Mouse (Mus musculus): ENCODE data around the gene Lsm11. TPM values are rescaled to one million over a fixed set of nuclear protein-coding genes. Genes with fewer than 3 reads are reported as not detected.

The Lsm11 gene
- polyA plus RNA-seq, 1 experiment from 2014 or later: 3.5 TPM

DNA sequence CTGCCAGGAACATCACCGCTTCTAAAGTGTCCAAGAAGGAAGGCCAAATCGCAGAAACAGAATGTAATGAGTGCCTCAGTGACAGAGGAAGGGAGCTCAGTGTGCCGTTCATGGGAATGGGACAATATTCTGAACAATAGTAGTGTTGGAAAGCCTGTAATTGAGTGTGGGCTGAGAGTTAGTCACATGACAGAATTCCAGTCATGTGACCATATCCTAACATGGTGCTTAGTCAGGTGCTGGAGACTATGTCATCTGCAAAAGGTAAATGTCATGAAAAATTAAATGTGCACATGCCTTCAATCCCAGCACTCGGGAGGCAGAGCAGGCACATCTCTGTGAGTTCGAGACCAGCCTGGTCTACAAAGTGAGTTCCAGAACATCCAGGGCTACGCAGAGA is 26.7 kb downstream of the Lsm11 start:
- no peak for ATAC-seq (ENCODE audit: low FRiP score, low TSS enrichment)
- H3K4me3 ChIP-seq (ENCODE audit: low read depth, low read length): no peak overlapping the region
- no peak overlapping the region for H3K4me2 ChIP-seq (replicated peaks; ENCODE audit: low read depth)
- H3K9ac ChIP-seq (ENCODE audit: low read length): no peak overlapping the region
- H3K27me3 ChIP-seq (ENCODE audit: control insufficient read depth, insufficient read depth, low read length): no peaks in the 10 kb centered on the region
- H3K4me1 ChIP-seq (replicated peaks; ENCODE audit: control insufficient read depth, insufficient read depth): no peaks in the 10 kb centered on the region
- H3K27ac ChIP-seq (replicated peaks): no peak overlapping the region
- no peaks in the 10 kb centered on the region for H3K36me3 ChIP-seq (ENCODE audit: control insufficient read depth, insufficient read depth, low read length)
- TF ChIP-seq EP300 (optimal IDR thresholded peaks at IDR 0.05) (no peak), CTCF (IDR thresholded peaks at IDR 0.05; ENCODE audit: low read depth) (no peak)
- no peak for DNase-seq (ENCODE audit: low spot score)
- WGBS: 92% methylated on average over 6 of the region's 6 CpGs
- no peaks in the 10 kb centered on the region for H3K9me3 ChIP-seq (ENCODE audit: control insufficient read depth, low read length)

DNA sequence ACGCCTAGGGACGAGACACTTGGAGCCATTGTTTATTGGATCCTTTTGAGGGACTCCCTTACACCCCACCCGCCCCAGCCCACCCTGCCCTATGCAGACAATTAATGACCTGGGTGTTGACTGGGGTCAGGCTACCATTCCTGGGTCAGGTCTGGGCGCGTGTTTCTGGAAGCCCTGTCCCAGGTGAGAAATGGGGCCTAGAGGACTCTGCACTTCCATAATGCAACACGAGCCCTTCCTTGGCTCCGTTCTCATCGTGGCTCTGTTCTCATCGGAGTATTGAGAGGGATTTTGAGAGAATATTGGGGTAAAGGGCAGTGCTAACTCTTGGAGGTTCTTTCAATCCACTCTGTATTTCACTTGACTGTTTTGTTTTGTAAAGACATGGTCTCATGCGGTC is 28.5 kb downstream of the Lsm11 start:
- Histone ChIP-seq H3K4me3 (ENCODE audit: low read depth, low read length) (no peak overlapping the region), H3K9me3 (ENCODE audit: control insufficient read depth, low read length) (no peaks in the 10 kb centered on the region), H3K9ac (ENCODE audit: low read length) (no peak overlapping the region), H3K27ac (replicated peaks) (no peak overlapping the region), H3K36me3 (ENCODE audit: control insufficient read depth, insufficient read depth, low read length) (peaks cover 6% of the 10 kb centered on the region; the same call in 1 of the 2 replicates), H3K4me1 (replicated peaks; ENCODE audit: control insufficient read depth, insufficient read depth) (no peaks in the 10 kb centered on the region), H3K4me2 (replicated peaks; ENCODE audit: low read depth) (no peak overlapping the region), H3K27me3 (ENCODE audit: control insufficient read depth, insufficient read depth, low read length) (no peaks in the 10 kb centered on the region)
- WGBS: 72% methylated on average over 10 of the region's 10 CpGs
- ATAC-seq (ENCODE audit: low FRiP score, low TSS enrichment) (no peak), DNase-seq (ENCODE audit: low spot score) (no peak)
- TF ChIP-seq CTCF (IDR thresholded peaks at IDR 0.05; ENCODE audit: low read depth): no peak
- TF ChIP-seq EP300 (optimal IDR thresholded peaks at IDR 0.05): no peak

DNA sequence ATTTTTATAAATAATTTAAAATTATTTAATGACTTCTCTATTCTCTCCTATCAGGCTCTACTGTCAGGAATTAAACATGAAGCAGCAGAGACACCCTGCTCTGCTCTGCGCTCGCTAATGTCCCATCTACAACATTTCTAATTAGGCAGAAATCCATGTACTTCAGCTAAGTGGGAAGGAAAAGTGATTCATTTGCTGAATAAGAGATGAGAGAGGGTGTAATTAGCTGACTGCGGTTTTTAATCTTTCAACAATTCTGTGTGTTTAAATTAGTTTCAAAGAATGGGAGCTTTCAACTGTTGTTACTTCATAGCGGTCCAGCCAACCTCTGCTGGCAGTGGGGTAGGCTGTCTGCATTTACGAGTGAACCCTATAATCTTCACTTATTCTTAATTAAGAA is 34.0 kb downstream of the Lsm11 start:
- no peak overlapping the region for H3K9ac ChIP-seq (ENCODE audit: low read length)
- peaks cover 30% of the 10 kb centered on the region for H3K36me3 ChIP-seq (ENCODE audit: control insufficient read depth, insufficient read depth, low read length)
- whole genome bisulfite sequencing: 95% methylated on average over 5 of the region's 5 CpGs
- no peaks in the 10 kb centered on the region for H3K4me1 ChIP-seq (replicated peaks; ENCODE audit: control insufficient read depth, insufficient read depth)
- no peaks in the 10 kb centered on the region for H3K27me3 ChIP-seq (ENCODE audit: control insufficient read depth, insufficient read depth, low read length)
- TF ChIP-seq EP300 (optimal IDR thresholded peaks at IDR 0.05) (no peak), CTCF (IDR thresholded peaks at IDR 0.05; ENCODE audit: low read depth) (no peak)
- no peak overlapping the region for H3K4me2 ChIP-seq (replicated peaks; ENCODE audit: low read depth)
- ATAC-seq (ENCODE audit: low FRiP score, low TSS enrichment): no peak
- no peak for DNase-seq (ENCODE audit: low spot score)
- no peak overlapping the region for H3K27ac ChIP-seq (replicated peaks)
- H3K4me3 ChIP-seq (ENCODE audit: low read depth, low read length): no peak overlapping the region
- H3K9me3 ChIP-seq (ENCODE audit: control insufficient read depth, low read length): no peaks in the 10 kb centered on the region

DNA sequence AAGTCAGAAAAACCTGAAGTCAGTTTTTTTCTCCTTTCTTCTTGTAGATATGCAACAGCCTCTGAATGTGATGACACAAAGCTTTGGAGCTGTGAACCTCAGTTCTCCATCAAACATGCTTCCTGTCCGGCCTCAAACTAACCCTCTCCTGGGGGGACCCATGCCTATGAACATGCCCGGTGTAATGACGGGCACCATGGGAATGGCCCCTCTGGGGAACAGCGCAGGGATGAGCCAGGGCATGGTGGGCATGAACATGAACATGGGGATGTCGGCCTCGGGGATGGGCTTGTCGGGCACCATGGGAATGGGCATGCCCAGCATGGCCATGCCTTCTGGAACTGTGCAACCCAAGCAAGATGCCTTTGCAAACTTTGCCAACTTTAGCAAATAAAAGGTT is 35.8 kb downstream of the Lsm11 start:
- Histone ChIP-seq H3K36me3 (ENCODE audit: control insufficient read depth, insufficient read depth, low read length) (peaks cover 30% of the 10 kb centered on the region), H3K9me3 (ENCODE audit: control insufficient read depth, low read length) (no peaks in the 10 kb centered on the region), H3K9ac (ENCODE audit: low read length) (no peak overlapping the region), H3K4me3 (ENCODE audit: low read depth, low read length) (no peak overlapping the region), H3K4me1 (replicated peaks; ENCODE audit: control insufficient read depth, insufficient read depth) (no peaks in the 10 kb centered on the region), H3K27me3 (ENCODE audit: control insufficient read depth, insufficient read depth, low read length) (no peaks in the 10 kb centered on the region), H3K4me2 (replicated peaks; ENCODE audit: low read depth) (no peak overlapping the region), H3K27ac (replicated peaks) (no peak overlapping the region)
- TF ChIP-seq CTCF (IDR thresholded peaks at IDR 0.05; ENCODE audit: low read depth) (no peak), EP300 (optimal IDR thresholded peaks at IDR 0.05) (no peak)
- DNase-seq (ENCODE audit: low spot score) (no peak), ATAC-seq (ENCODE audit: low FRiP score, low TSS enrichment) (no peak)
- 94% methylated on average over 7 of the region's 7 CpGs for WGBS

DNA sequence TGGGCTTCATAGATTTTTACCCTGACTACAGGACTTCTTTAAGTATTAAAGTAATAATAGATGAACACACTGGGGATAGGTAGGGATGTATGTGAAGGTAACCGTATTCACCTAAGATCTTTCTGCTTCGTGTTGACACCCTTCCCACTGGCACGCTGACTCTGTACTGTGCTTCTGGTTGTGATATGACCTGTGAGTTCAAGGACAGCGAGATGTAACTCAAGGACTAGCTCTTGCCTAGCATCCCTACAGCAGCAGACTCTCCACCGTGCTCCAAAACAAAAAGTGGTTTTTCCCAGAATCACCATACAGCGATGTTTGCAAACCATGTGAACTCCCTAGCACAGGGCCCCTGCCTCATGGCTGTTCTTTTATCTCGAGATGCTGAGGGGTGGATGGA is 36.7 kb downstream of the Lsm11 start:
- ATAC-seq (ENCODE audit: low FRiP score, low TSS enrichment) (no peak), DNase-seq (ENCODE audit: low spot score) (no peak)
- Histone ChIP-seq H3K4me3 (ENCODE audit: low read depth, low read length) (no peak overlapping the region), H3K9me3 (ENCODE audit: control insufficient read depth, low read length) (no peaks in the 10 kb centered on the region), H3K27ac (replicated peaks) (no peak overlapping the region), H3K9ac (ENCODE audit: low read length) (no peak overlapping the region), H3K36me3 (ENCODE audit: control insufficient read depth, insufficient read depth, low read length) (peaks cover 30% of the 10 kb centered on the region), H3K27me3 (ENCODE audit: control insufficient read depth, insufficient read depth, low read length) (no peaks in the 10 kb centered on the region), H3K4me1 (replicated peaks; ENCODE audit: control insufficient read depth, insufficient read depth) (no peaks in the 10 kb centered on the region), H3K4me2 (replicated peaks; ENCODE audit: low read depth) (no peak overlapping the region)
- TF ChIP-seq CTCF (IDR thresholded peaks at IDR 0.05; ENCODE audit: low read depth) (no peak), EP300 (optimal IDR thresholded peaks at IDR 0.05) (no peak)
- WGBS: 89% methylated on average over 7 of the region's 7 CpGs

DNA sequence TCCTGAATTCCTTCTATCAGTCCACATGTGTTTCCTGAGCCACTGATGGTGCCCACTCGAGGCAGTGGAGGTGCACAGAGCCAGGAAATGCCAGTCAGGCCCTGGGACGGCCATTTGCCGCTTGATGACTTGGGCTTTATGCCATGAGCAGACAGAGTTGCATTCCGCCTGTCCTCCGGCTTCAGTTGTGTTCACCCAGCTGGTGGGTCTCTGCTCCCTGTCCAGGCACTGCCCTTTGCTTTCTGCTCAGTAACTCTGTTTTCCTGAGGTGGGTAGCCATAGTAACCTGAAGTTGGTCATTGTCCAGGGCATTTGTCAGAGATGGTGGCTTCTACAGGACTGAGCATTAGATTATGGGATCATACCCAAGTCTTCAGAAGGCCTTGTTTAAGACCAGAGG is 37.4 kb downstream of the Lsm11 start:
- Histone ChIP-seq H3K36me3 (ENCODE audit: control insufficient read depth, insufficient read depth, low read length) (peaks cover 30% of the 10 kb centered on the region), H3K9ac (ENCODE audit: low read length) (no peak overlapping the region), H3K9me3 (ENCODE audit: control insufficient read depth, low read length) (no peaks in the 10 kb centered on the region), H3K4me1 (replicated peaks; ENCODE audit: control insufficient read depth, insufficient read depth) (no peaks in the 10 kb centered on the region), H3K4me2 (replicated peaks; ENCODE audit: low read depth) (no peak overlapping the region), H3K27ac (replicated peaks) (no peak overlapping the region), H3K27me3 (ENCODE audit: control insufficient read depth, insufficient read depth, low read length) (no peaks in the 10 kb centered on the region), H3K4me3 (ENCODE audit: low read depth, low read length) (no peak overlapping the region)
- ATAC-seq (ENCODE audit: low FRiP score, low TSS enrichment): no peak
- 71% methylated on average over 5 of the region's 5 CpGs for WGBS
- DNase-seq (ENCODE audit: low spot score): no peak
- TF ChIP-seq CTCF (IDR thresholded peaks at IDR 0.05; ENCODE audit: low read depth): no peak
- TF ChIP-seq EP300 (optimal IDR thresholded peaks at IDR 0.05): no peak
